Comparison of ENCODE assay signal across 10 mouse cellular contexts in the genomic region with DNA sequence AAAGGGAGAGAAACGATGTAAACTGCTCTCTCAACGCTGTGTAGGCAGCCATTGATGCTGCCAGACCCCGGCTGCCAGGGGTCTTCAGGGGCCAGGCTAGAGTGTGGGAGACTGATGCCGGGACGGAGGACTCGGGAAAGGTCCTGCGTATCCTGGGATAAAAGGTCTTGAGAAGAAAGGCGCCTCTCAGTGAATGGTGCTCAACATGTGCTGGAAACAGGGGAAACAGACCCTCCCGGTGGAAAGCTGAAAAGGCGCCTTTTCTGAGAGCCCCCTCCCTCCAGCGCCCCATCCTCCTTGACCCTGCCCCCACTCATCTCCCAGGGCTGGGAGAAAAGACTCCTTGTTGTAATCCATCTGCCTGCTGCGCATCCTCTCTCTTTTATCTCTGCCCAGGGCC.
DNase-seq lines count a peak whose midpoint lies in the region; ATAC-seq and TF ChIP-seq lines count a peak whose summit lies in the region.
"Had no signal": no experiment of that assay in that cellular context is flagged by ENCODE, and none has a peak within 500 bp of the region (broad histone marks: within the 10 kb centered on the region; RNA-seq: fewer than 3 reads in every experiment).

No protein-coding gene starts in this region.

- no peaks in the 10 kb centered on the region for H3K36me3 ChIP-seq in forebrain, embryonic 11.5 days (ENCODE audit: control insufficient read depth, insufficient read depth, low read length)
- H3K36me3 ChIP-seq in intestine, embryonic 14.5 days (ENCODE audit: control insufficient read depth, insufficient read depth, low read length): no peaks in the 10 kb centered on the region
- H3K36me3 ChIP-seq in neural tube, embryonic 15.5 days: no peaks in the 10 kb centered on the region
- H3K36me3 ChIP-seq: limb, embryonic 15.5 days had no signal

- peak; percentile 72 for ATAC-seq in forebrain, embryonic 11.5 days (replicated peaks; ENCODE audit: low FRiP score)
- ATAC-seq in intestine, embryonic 14.5 days (replicated peaks; ENCODE audit: low FRiP score, low TSS enrichment, low read depth): peak; percentile 39; the same call in 1 of the 2 replicates
- no peak for ATAC-seq in neural tube, embryonic 15.5 days (ENCODE audit: low FRiP score)
- ATAC-seq: Patski had no signal

- H3K27ac ChIP-seq in forebrain, embryonic 11.5 days (ENCODE audit: low read depth, low read length): peak overlapping the region; percentile 26; the same call in 1 of the 2 replicates
- peak overlapping the region; percentile 34; the same call in 1 of the 2 replicates for H3K27ac ChIP-seq in intestine, embryonic 14.5 days (ENCODE audit: low read depth)
- H3K27ac ChIP-seq in neural tube, embryonic 15.5 days (replicated peaks): no peak overlapping the region
- H3K27ac ChIP-seq: limb, embryonic 15.5 days had no signal

- WGBS in lung, adult 2 months: 46% methylated on average over 12 of the region's 12 CpGs
- 5% methylated on average over 12 of the region's 12 CpGs for WGBS in forebrain, embryonic 11.5 days
- 21% methylated on average over 12 of the region's 12 CpGs for WGBS in intestine, embryonic 14.5 days
- WGBS in neural tube, embryonic 15.5 days: 8% methylated on average over 12 of the region's 12 CpGs

- DNase-seq in lung, adult 2 months: no peak
- DNase-seq in lung, postnatal 14 days: no peak
- DNase-seq in forebrain, embryonic 11.5 days (ENCODE audit: low spot score): peak; percentile 60
- no peak for DNase-seq in intestine, embryonic 14.5 days (ENCODE audit: low spot score)
- no peak for DNase-seq in B cell, adult 2 months
- no peak for DNase-seq in layer of hippocampus, postnatal 10 days (ENCODE audit: low spot score in 2 of 2)
- DNase-seq: gastrocnemius, postnatal 14 days had no signal

- TF ChIP-seq POLR2A in lung, adult 2 months (IDR thresholded peaks at IDR 0.05; ENCODE audit: borderline replicate concordance, extremely low read depth, low read depth, low read length): no peak

- no peaks in the 10 kb centered on the region; the same call in 1 of the 2 replicates for H3K9me3 ChIP-seq in forebrain, embryonic 11.5 days (ENCODE audit: control insufficient read depth, low read length)
- H3K9me3 ChIP-seq in intestine, embryonic 14.5 days (ENCODE audit: control insufficient read depth, low read length): 0 out of 2 replicates have a peak, but pooled peaks cover 6% of the 10 kb centered on the region
- H3K9me3 ChIP-seq in neural tube, embryonic 15.5 days (replicated peaks): no peaks in the 10 kb centered on the region; the same call in 1 of the 2 replicates

- H3K4me1 ChIP-seq in lung, adult 2 months (ENCODE audit: control insufficient read depth, insufficient read depth, low read length): no peaks in the 10 kb centered on the region; the same call in 1 of the 2 replicates
- H3K4me1 ChIP-seq in forebrain, embryonic 11.5 days (replicated peaks; ENCODE audit: control insufficient read depth, insufficient read depth, low read length): peaks cover 5% of the 10 kb centered on the region; the same call in 1 of the 2 replicates
- peaks cover 8% of the 10 kb centered on the region; the same call in 1 of the 2 replicates for H3K4me1 ChIP-seq in intestine, embryonic 14.5 days (replicated peaks; ENCODE audit: control insufficient read depth, insufficient read depth, low read length)
- H3K4me1 ChIP-seq in neural tube, embryonic 15.5 days: peaks cover 9% of the 10 kb centered on the region; the same call in 1 of the 2 replicates

- H3K9ac ChIP-seq in forebrain, embryonic 11.5 days (ENCODE audit: low read length): peak overlapping the region; percentile 12
- no peak overlapping the region for H3K9ac ChIP-seq in intestine, embryonic 14.5 days (ENCODE audit: low read length)
- no peak overlapping the region for H3K9ac ChIP-seq in neural tube, embryonic 15.5 days (replicated peaks)
- H3K9ac ChIP-seq: limb, embryonic 15.5 days had no signal

- no peak for TF ChIP-seq CTCF in lung, adult 2 months (IDR thresholded peaks at IDR 0.05; ENCODE audit: insufficient read depth, low read length)

- peak overlapping the region; percentile 28; the same call in 1 of the 2 replicates for H3K4me2 ChIP-seq in forebrain, embryonic 11.5 days (ENCODE audit: low read depth, low read length, severe bottlenecking)
- peak overlapping the region; percentile 37 for H3K4me2 ChIP-seq in intestine, embryonic 14.5 days (ENCODE audit: low read length)
- H3K4me2 ChIP-seq in neural tube, embryonic 15.5 days: peak overlapping the region; percentile 24
- H3K4me2 ChIP-seq: limb, embryonic 15.5 days had no signal

- peak overlapping the region; percentile 54 for H3K4me3 ChIP-seq in lung, adult 2 months (replicated peaks; ENCODE audit: extremely low read depth, low read depth, low read length)
- H3K4me3 ChIP-seq in forebrain, embryonic 11.5 days (ENCODE audit: low read depth, low read length): no peak overlapping the region
- no peak overlapping the region for H3K4me3 ChIP-seq in intestine, embryonic 14.5 days (ENCODE audit: low read depth, low read length)
- no peak overlapping the region for H3K4me3 ChIP-seq in neural tube, embryonic 15.5 days (replicated peaks)
- H3K4me3 ChIP-seq: limb, embryonic 15.5 days had no signal

- H3K27me3 ChIP-seq in forebrain, embryonic 11.5 days (ENCODE audit: control insufficient read depth, insufficient read depth, low read length): no peaks in the 10 kb centered on the region
- no peaks in the 10 kb centered on the region for H3K27me3 ChIP-seq in intestine, embryonic 14.5 days (replicated peaks; ENCODE audit: control insufficient read depth, insufficient read depth, low read length)
- no peaks in the 10 kb centered on the region for H3K27me3 ChIP-seq in neural tube, embryonic 15.5 days (replicated peaks)
- H3K27me3 ChIP-seq: limb, embryonic 15.5 days; Patski had no signal
